Mouse (Mus musculus): ENCODE results near the gene Btbd1.
"Not testable (repeated sequence)": the region's sequence is repeated elsewhere in the genome, so short reads cannot be mapped to it uniquely, and the experiment has no call there.

The Btbd1 gene

GRCm38 (mm10) chr7:81849633-81850032 is 20.4 kb upstream of the Btbd1 start:
- DNase-seq (ENCODE audit: low spot score), result no peak

- no peak for DNase-seq (ENCODE audit: low spot score)
Observed at GRCm38 (mm10) chr7:81849214-81849613, 20.0 kb upstream of the Btbd1 start.

- DNase-seq (ENCODE audit: low spot score), result no peak
Observed at GRCm38 (mm10) chr7:81847777-81848176, 18.5 kb upstream of the Btbd1 start.

GRCm38 (mm10) chr7:81847010-81847409 is 17.8 kb upstream of the Btbd1 start:
- DNase-seq (ENCODE audit: low spot score), result no peak

- DNase-seq (ENCODE audit: low spot score), result no peak
Observed at GRCm38 (mm10) chr7:81846008-81846407, 16.8 kb upstream of the Btbd1 start.

GRCm38 (mm10) chr7:81845313-81845712 is 16.1 kb upstream of the Btbd1 start:
- DNase-seq (ENCODE audit: low spot score), result no peak

GRCm38 (mm10) chr7:81844801-81845200 is 15.6 kb upstream of the Btbd1 start:
- DNase-seq (ENCODE audit: low spot score), result no peak

GRCm38 (mm10) chr7:81843903-81844302 is 14.7 kb upstream of the Btbd1 start:
- no peak for DNase-seq (ENCODE audit: low spot score)

- no peak for DNase-seq (ENCODE audit: low spot score)
Observed at GRCm38 (mm10) chr7:81842998-81843397, 13.8 kb upstream of the Btbd1 start.

- no peak for DNase-seq (ENCODE audit: low spot score)
Observed at GRCm38 (mm10) chr7:81842141-81842540, 12.9 kb upstream of the Btbd1 start.

- no peak for DNase-seq (ENCODE audit: low spot score)
Observed at GRCm38 (mm10) chr7:81841439-81841838, 12.2 kb upstream of the Btbd1 start.

- DNase-seq (ENCODE audit: low spot score), result no peak
Observed at GRCm38 (mm10) chr7:81840661-81841181, 11.5 kb upstream of the Btbd1 start.

- no peak for DNase-seq (ENCODE audit: low spot score)
Observed at GRCm38 (mm10) chr7:81839746-81840145, 10.5 kb upstream of the Btbd1 start.

- DNase-seq (ENCODE audit: low spot score), result not testable (repeated sequence)
Observed at GRCm38 (mm10) chr7:81837771-81838170, 8.5 kb upstream of the Btbd1 start.

GRCm38 (mm10) chr7:81835430-81835829 is 6.2 kb upstream of the Btbd1 start:
- DNase-seq (ENCODE audit: low spot score), result no peak

- no peak for DNase-seq (ENCODE audit: low spot score)
Observed at GRCm38 (mm10) chr7:81834847-81835246, 5.6 kb upstream of the Btbd1 start.

- DNase-seq (ENCODE audit: low spot score), result peak; percentile 42
Observed at GRCm38 (mm10) chr7:81828681-81829378, 401 bp downstream of the Btbd1 start.

GRCm38 (mm10) chr7:81827806-81828667 is 1.2 kb downstream of the Btbd1 start:
- DNase-seq (ENCODE audit: low spot score), result no peak

GRCm38 (mm10) chr7:81825381-81825780 is 3.9 kb downstream of the Btbd1 start:
- DNase-seq (ENCODE audit: low spot score), result no peak

GRCm38 (mm10) chr7:81824906-81825305 is 4.3 kb downstream of the Btbd1 start:
- no peak for DNase-seq (ENCODE audit: low spot score)

GRCm38 (mm10) chr7:81806067-81806466 is 23.2 kb downstream of the Btbd1 start:
- no peak for DNase-seq (ENCODE audit: low spot score)

GRCm38 (mm10) chr7:81789095-81789757 is 40.0 kb downstream of the Btbd1 start, which contains the start of gene 3110040N11Rik:
Gene 3110040N11Rik, minus strand, starts transcription at chr7:81789478.
- DNase-seq (ENCODE audit: low spot score), result peak; percentile 82
